Mouse (Mus musculus) kidney, postnatal 25 days (tissue): ENCODE results near the gene Gpc6.

Source experiments
- DNase-seq, 2 experiments: peaks; one replicate each; pipeline ENCODE4 v3.0.0; 2021; ENCODE audit warnings: mixed read lengths in 2 of 2

The Gpc6 gene

DNA sequence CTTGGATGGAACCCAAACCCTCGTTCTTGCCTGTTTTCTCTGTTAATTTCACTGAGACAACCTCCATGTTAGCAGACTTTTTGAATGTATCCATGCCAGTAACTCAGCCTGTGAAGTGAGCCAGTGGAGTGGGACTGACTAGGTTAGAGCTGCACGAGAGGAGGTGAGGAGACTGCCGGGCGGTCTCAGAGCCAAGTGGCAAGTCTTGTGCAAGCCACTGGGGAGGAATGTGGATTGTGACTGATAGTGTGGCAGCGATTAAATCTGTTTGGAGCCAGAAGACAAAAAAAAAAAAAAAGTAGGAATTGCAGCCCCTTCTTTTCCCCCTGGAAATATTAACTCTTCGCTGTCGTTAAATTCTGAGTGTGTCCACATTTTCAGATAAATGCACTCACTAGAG lies 831.4 kb downstream of the Gpc6 start:
- peak in 1 of 2 experiments; percentile 33 for DNase-seq

DNA sequence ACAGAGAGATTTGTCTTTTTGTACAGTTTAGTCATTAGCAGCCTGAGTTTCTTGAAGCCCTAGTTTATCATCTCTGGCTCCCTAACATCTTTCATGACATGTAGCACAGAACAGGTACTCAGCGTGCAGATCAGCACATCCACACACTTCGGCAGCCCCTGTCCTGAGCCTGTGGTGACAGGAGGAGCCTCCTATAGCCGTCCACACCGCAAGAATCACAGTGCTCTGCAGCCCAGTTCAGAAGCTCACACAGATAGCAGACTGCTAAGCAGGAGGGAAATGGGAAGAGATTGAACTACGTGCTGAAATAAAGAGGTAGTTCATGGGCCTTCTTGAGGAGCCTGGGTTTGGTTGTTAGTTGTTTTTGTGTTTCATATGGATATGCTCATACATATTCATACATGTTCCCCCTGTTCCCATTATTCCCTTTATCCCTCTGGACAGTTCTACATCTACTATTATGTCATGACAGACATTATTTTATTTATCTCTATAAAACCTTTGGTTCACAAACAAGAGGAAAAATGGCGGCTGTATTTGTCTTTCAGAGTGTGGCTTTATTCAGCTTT lies 832.8 kb downstream of the Gpc6 start:
- no peak for DNase-seq

DNA sequence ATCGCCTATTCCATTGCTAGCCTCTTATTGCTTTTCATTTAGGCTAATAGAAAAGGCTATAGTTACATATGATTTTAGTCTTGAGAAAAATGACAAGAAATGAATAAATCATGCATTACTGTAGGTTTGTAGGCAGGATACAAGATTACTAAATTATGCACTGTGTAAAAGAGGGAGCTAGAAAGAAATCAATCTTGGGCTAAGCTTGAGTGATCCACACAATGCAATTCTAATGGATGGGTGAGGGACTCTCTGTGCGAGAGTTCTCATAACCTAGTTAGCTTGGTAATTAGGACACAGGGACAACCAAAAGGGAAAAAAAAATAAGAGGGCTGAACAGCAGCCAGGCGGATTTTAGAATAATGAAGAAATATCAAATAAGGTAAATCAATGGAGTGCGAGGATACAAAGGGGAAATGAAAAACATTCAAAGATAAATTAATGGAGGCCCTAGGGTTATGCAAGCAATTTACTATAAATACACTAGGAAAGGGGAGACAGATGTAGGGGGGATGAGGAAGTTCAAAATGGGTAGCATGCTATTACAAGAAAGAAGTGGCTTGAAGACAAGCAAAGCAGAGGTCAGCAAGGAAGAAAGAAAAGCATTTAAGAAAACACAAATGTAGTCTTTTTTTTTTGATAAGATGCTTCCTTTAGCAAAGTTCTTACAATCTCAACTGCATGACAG lies 835.9 kb downstream of the Gpc6 start:
- DNase-seq: no peak

DNA sequence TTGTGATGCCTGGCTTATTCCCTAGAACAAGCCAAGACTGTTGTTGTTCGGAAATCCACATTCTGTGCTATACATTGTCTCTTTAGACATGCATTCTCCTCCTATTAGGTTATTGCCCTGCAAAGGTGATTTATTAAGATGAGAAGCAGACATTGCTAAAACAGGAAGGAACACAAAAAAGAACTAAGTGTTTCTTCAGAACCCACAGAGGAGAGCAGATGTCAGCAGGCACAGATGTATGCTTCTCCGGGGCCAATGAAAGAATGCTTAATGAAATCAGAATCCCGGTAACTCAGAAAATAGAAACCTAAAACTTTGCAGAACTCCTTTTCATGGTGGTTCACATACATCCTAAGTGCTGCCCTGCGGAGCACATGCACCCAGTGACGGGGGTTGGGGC lies 837.8 kb downstream of the Gpc6 start:
- DNase-seq: no peak

DNA sequence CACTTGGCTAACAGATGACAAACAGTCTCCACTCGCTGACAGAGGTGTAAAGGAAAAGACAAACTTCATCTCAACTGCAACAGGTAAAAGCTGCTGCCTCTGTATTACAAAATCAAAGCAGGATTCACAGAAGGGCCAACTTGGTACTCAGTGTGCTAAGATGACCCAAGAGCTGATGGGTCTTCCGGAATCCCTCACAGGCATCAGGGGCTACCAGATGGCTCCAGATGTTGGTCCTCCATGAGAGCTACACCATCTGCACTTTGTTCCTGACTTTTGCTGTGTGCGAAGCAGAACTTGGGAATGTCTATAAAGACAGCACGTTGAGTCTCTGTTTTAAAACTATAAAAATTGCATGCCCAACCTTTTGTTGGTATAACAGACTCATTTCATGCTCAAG lies 842.7 kb downstream of the Gpc6 start:
- DNase-seq: no peak

DNA sequence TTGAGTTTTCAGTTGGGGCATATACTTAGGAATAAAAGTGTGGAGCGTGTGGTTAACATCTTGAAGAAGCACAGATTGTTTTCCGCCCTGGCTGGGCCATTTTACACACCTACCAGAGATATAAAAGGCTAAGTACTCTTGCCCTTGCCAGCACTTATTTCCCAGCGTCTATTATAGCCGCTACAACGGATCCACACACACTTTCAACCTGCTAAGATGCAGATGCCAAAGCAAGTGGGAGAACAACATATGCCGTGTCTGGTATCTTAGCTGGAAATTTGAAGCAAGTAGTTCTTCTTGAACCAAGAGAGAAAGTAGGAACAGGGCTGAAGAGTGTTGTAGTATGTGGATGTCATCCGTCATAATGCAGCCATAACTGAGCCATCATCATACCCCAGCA lies 843.6 kb downstream of the Gpc6 start:
- no peak for DNase-seq

DNA sequence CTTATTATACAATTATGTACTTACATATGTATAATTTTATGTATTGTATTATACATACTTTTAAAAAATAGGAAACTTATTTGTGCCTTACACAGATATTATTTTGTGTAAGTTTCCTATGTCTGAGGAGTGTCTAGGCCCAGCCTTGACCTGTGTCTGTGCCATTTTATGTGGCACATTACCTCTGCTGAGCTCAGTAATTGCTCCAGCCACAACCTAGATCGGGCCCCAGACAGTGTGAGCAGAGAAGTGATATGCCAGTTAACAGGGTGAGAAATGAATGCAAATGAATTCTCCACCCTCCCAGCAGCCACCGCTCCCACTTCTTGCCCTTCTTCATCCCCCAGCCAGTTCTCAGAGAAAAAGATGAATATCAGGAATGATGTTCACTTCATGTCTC lies 848.3 kb downstream of the Gpc6 start:
- DNase-seq: no peak

DNA sequence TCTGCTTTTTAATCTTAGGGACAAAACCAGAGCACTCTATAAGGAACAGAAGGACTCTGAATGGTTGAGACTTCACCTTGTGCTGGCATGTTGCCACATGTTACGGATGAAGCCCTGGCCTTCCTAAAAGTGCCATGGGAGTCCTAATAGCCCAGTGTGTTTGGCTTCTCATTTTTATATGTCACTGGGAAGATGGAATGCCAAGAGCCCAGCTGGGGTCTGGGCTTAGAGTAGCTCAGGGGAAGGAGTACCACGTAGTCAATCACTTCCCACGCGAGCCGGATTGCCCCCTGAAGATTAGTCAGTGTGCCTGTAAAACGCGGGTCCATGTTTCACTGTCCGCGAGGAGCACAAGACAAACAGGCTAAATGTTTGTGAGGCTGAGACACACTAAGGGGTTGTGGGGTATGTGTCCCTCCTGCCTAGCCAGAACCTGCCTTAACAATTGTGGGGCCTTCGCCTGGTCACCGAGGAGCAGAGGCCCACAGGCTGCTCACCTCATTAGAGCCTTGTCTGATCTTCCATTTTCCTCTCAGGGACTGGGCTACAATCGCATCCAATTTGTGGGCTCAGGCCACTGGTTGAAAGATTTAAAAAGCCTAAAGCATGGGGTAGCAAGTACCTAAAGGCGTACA lies 852.9 kb downstream of the Gpc6 start:
- DNase-seq: no peak

DNA sequence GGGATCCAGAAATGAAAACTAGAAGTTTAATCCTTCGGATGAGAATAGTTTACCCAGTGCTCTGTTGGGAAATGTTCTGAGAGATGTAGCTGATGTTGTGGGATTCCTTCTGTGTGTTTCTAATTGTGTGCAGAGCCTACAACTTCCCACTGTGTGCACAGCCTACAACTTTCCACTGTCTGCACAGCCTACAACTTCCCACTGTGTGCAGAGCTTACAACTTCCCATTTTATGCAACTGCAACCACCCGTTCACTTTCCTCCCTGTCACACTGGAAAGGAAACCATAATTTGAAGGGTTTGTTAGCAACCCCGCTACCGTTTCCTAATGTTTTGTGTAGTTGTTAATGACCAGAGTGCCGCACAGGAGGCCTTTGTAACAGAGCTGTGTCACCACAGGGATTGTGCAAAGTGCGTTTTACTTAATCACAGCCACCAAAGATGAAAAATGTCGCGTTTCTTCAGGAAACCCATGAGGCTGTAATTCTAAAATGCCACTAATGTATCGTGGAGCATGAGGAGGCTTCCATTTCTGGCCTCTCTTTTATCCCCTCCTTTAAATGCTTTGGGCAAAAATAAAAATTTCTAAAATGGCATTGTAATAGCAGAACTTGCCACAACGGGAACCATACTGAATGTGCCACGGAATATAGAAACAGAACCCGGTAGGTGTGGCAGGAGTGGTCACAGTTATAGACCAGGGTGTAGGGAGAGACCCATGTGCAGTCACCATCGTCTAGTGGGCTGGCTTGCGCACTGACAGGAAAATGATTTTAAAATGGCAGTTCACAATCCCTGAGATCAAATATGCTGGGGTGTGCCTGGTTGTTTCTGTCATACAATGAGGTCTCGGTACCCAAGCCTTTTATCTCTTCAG lies 853.7 kb downstream of the Gpc6 start:
- no peak for DNase-seq

DNA sequence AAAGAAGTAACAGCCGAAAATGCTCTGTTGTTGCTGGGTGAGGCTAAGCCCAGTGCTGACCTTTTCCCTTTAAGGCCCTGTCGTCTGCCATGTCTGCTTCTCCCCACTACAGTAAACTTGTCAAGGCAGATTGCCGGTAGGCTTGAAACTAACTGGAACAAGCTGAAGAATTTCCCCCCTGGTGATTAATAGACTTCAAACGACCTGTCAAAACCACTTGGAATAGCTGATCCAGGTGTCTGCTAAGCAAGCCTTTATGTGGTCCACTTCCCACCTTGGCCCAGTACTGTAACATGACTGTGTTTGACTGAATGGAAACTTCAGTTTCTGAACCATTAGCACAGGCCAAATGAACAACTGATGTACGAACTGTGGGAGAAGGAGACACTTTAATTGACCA lies 856.6 kb downstream of the Gpc6 start:
- DNase-seq: no peak

DNA sequence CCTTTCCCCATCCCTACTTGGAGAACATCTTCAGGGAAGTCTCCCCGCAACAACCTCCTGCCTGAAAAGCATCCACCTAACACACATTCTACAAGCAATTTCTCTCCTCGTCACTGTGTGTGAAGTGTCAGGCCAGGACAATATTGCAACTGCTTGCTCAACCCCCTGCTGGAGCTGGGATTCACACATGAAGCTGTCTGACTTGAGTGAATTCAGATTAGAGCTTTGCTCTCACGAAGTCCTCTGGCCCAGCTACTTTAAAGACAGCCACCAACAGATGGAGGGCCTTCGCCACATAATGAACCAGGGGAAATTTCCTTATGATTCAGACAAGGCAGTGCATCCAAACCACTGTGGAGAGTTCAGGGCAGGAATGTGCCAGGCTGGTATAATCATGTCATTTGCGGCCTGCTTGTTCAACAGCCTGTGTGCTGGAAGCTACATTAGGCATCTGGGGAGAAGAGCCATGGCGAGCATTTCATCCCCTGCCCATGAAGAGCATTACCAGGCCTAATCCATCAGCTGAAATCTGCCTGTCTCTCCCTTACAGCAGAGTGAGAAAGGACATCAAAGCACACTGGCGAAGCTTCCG lies 858.7 kb downstream of the Gpc6 start:
- DNase-seq: no peak

DNA sequence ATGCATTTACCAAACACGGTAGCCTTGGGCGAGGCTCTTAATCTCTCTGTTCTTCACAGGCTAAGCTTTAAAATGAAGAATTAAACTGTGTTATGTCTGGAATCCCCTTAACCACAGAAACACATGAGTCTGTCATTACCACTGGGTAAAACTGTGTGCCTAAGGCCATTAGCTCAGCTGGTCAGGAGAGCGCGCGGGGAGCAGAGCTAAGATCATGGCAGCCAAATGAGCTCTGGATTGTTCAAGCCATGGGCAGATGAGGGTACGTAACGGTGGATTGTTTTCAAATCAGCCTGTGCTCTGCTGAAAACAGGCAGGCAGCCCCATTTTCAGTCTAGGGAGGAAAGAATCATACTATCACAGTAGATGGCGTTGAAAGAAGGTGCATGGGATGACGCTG lies 859.8 kb downstream of the Gpc6 start:
- no peak for DNase-seq

DNA sequence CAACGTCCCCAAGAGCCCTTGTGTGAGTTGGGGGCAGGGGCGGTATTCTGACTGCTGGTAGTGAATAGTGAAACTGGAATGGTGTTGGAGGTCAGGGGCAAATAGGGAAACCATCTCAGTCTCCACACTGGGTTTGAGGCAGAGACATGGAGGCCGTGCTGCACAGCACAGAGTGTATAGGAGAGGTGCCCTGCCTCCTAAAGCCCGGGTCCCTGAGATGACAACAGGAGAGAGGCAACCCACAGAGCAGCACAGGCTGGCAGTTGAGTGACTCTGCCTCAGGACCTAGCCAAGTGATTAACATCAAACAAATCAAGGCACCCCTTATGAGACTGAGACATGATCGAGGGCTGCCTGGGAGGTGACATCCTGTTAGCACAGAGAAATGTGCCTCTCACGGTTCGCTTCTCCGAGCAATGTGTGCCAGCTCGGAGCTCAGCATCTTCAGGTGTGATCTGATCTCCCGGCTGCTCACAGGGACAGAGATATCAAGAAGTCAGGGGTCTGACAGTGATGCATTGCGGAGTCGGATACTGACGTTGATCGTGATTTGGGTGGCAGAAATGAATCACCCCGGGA lies 860.5 kb downstream of the Gpc6 start:
- no peak for DNase-seq

DNA sequence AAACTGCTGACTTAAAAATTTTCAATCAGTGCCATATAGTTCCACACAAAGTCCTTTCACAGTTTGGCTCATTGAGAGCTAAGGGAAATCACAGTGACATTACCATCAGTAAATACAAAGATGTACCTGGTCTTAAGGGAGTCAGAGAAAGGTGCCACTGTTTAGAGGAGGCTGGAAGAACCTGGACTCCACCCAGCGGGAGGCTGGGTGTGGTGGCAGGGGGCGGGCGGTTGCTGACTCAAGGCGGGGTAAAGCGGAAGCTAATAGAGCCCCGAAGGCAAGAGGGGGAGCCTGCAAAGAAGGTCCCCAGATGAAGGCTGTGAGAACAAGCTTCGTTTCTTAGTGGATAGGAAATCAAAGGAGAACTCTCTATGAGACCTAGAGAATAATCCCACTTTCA lies 861.5 kb downstream of the Gpc6 start:
- DNase-seq: no peak

DNA sequence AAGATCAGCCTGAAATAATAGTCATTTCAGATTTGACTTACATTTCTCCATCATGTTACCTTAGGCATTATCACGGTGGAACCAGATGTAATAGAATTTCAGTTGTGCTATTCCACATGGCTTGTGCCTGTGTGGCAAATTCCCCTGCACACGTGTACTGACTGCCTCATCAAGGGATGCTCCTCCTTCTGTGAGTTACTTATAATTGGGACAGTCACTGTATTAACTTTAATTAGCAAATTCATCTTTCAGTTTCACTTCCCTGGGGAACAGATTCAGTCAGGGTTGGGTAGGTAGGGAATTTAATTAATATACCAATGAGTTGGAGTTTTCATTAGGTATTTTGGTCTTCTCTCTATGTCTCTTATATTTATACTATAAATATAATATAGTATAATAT lies 869.8 kb downstream of the Gpc6 start:
- no peak for DNase-seq

DNA sequence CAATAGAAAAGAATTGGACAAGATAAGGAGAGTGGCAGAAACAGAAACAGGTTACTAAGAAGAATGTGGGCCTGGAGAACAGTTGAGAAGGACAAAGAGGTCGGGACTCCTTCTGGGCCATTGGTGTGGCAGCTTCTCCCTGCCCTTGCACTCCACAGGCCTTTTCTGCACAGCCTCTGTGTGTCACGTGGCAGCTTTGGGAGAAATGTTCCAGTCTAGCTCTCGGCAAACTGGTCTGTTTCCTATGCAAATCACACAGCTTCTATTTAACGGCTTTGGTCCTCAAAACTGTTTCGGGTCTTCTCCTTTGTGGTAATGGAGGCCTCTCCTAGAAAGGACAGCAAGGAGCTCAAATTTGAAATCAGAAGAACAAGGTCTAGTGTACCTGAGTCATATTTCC lies 871.5 kb downstream of the Gpc6 start:
- no peak for DNase-seq

DNA sequence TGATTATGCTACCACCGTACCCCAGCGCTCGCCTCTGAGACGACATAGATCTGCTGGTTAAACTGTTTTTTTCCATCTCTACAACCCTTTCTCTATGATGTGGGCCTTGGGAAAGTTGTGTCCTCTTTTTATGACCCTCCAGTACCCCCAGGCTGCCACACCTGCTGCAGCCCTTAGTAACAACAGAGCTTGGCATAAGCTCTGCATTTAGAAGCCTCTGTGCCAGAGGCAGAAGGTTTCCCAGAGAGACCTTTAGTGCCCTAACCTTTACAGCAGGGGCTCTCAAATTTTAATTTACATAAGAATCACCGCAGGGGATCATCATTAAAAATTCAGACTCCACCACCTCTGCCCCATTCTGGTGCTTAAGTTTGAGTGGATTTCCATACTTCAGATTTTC lies 875.3 kb downstream of the Gpc6 start:
- no peak for DNase-seq

DNA sequence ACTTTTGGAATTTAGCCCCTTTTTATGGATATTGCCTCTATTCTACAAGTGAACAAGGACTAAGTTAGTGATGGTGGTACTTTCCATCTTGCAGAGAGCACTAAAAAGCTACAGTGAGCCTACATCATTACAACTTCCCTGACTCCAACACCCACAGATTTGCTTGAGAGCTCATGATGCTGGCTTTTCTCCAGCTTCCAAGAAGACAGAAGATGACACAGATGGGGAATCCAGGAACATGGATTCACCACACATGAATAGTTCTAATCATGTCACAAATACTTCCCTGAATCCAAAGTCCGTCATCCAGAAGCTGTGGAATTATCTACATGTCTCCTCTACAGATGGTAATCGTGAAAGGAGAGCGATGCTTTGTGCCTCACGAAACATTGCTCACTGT lies 882.7 kb downstream of the Gpc6 start:
- no peak for DNase-seq

DNA sequence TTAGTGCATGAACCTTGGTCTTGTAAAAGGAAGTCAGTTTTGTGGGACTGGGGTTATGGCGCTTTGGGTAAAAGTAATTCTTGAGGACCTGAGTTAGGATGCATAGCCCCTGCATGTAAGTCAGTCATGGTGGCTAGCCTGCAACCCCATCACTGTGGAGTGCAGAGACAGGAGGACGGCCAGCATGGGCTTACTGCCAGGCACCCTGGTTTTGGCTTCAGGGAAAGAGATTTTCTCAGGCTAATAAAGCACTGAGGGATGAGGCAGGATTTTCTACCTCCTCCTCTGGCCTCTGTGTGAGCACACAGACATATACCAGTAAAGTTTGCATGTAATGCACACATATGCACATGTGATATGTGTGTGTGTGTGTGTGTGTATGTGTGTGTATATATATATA lies 883.2 kb downstream of the Gpc6 start:
- DNase-seq: no peak

DNA sequence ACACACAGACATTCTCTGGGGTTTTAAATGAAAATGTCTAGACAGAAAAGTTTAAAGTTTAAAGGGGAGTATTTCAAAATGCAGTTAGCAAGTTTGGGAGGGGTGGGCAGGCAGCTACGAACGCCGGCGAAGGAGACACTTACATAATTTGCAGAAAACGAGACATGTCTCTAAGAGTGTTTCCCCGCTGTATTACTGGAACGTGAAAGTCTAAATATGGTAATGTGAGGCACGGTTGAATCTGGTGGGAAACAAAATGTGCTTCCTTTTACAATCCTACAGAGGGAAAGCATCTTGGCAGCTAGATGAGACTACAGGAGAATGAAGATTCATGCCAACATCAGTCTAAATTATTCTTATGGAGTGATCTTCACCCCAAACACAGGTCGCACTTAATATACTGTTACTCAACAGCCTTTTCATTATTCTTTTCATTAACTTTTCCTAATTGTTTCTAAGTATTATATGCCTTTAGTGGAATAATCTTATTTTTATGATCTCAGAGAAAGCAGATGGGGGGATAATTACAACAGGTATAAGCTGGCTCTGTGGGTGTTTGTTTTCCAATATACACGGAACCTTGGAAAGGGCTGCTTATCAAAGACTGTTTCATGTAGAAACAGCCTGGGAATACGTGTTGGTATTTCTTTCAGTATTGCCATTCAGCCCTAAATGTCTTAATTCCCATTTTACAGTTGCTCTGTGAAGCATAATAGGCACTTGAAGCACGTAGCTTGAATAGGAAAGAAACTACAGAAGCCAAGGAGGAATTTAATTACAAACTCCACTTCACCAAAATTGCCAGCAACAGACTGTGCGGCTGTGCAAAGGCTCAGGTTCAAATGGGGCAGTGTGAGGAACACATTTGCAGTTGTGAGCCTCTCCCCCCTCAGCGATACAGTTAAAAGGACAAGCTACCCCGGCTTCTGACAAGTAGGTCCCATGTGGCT lies 885.5 kb downstream of the Gpc6 start:
- DNase-seq: no peak

DNA sequence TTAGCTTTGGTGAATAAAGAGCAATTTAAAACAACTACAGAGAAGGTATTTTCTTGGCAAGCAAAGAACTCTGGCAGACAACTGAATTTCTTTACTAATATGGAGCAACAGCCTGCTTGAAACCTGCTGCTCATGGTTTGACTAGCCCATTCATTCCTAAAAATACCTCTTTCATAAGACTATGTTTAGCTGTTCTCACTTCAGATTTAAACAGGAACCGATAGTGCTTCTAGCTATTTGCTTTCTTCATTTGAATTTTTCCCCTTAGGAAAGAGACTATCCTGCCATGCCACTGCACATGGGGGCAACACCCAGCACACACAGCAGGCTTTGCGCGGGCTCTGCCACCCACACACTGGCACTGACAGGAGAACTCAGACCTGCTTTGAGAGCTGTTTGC lies 888.4 kb downstream of the Gpc6 start:
- DNase-seq: no peak

DNA sequence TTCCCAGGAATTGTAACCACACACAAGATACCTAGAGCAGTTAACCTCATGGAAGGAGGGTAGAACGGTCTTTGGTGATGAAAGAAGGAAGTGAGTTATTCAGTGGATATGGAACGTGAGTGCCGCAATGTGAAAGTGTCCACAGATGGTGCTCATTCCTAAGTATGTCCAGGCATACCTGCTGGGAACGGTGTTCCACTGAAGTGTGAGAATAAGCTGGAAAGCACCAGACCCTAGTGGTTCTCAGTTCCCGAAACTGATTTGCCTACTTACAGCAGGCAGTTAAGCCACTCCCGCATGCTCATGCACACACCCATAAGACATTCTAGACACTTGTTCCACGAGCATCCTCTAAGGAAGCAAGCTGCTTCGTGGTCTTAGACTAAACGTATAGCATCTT lies 890.9 kb downstream of the Gpc6 start:
- DNase-seq: no peak
